In genomic region chr2:158556750-158557149, GRCm38 (mm10) we compare ENCODE assay signal across 13 mouse cellular contexts. TPM values are rescaled to one million over a fixed set of nuclear protein-coding genes. Genes with fewer than 3 reads are reported as not detected.
A peak's percentile ranks its signal among the peaks of the same experiment; 100 is the strongest.
DNase-seq lines count a peak whose midpoint lies in the region; ATAC-seq and TF ChIP-seq lines count a peak whose summit lies in the region.
"Had no signal": no experiment of that assay in that cellular context is flagged by ENCODE, and none has a peak within 500 bp of the region (broad histone marks: within the 10 kb centered on the region; RNA-seq: fewer than 3 reads in every experiment).

No protein-coding gene starts in this region.

- 6% methylated on average over 5 of the region's 5 CpGs for WGBS in midbrain, embryonic 11.5 days
- WGBS in midbrain, embryonic 10.5 days: 10% methylated on average over 5 of the region's 5 CpGs
- WGBS in forebrain, postnatal 0 days: 4% methylated on average over 5 of the region's 5 CpGs
- 0% methylated on average over 5 of the region's 5 CpGs for WGBS in neural tube, embryonic 14.5 days

- H3K27me3 ChIP-seq in midbrain, embryonic 11.5 days (ENCODE audit: control insufficient read depth, insufficient read depth, low read length): peaks cover 27% of the 10 kb centered on the region
- peaks cover 50% of the 10 kb centered on the region for H3K27me3 ChIP-seq in midbrain, embryonic 10.5 days (ENCODE audit: low read depth, poor library complexity, severe bottlenecking)
- no peaks in the 10 kb centered on the region; the same call in none of the 2 replicates for H3K27me3 ChIP-seq in forebrain, postnatal 0 days (ENCODE audit: insufficient read depth, low read length)
- no peaks in the 10 kb centered on the region for H3K27me3 ChIP-seq in neural tube, embryonic 14.5 days (ENCODE audit: control insufficient read depth, insufficient read depth, low read length)

- H3K9ac ChIP-seq in midbrain, embryonic 11.5 days (ENCODE audit: low read length): no peak overlapping the region
- H3K9ac ChIP-seq in forebrain, postnatal 0 days: peak overlapping the region; percentile 40; the same call in 1 of the 2 replicates
- no peak overlapping the region for H3K9ac ChIP-seq in neural tube, embryonic 14.5 days (replicated peaks; ENCODE audit: low read depth, low read length)
- H3K9ac ChIP-seq: stomach, embryonic 15.5 days had no signal

- ATAC-seq in midbrain, embryonic 11.5 days (ENCODE audit: low FRiP score): peak; percentile 31
- peak; percentile 82 for ATAC-seq in forebrain, postnatal 0 days
- ATAC-seq in neural tube, embryonic 14.5 days (ENCODE audit: low read depth): peak; percentile 19; the same call in 1 of the 2 replicates
- ATAC-seq in monocyte, adult 5-6 weeks (replicated peaks; ENCODE audit: insufficient number of reproducible peaks, low FRiP score, low TSS enrichment, poor library complexity, severe bottlenecking): no peak
- ATAC-seq: Patski had no signal

- H3K36me3 ChIP-seq in midbrain, embryonic 11.5 days (ENCODE audit: control insufficient read depth, insufficient read depth, low read length): no peaks in the 10 kb centered on the region
- no peaks in the 10 kb centered on the region for H3K36me3 ChIP-seq in midbrain, embryonic 10.5 days
- no peaks in the 10 kb centered on the region for H3K36me3 ChIP-seq in forebrain, postnatal 0 days (ENCODE audit: insufficient read depth)
- H3K36me3 ChIP-seq in neural tube, embryonic 14.5 days (ENCODE audit: control insufficient read depth, insufficient read depth, low read length): no peaks in the 10 kb centered on the region
- H3K36me3 ChIP-seq: stomach, embryonic 15.5 days had no signal

- H3K27ac ChIP-seq in midbrain, embryonic 11.5 days (ENCODE audit: low read depth, low read length): no peak overlapping the region
- no peak overlapping the region for H3K27ac ChIP-seq in midbrain, embryonic 10.5 days (replicated peaks)
- H3K27ac ChIP-seq in forebrain, postnatal 0 days (ENCODE audit: low read depth, low read length): peak overlapping the region; percentile 80
- H3K27ac ChIP-seq in neural tube, embryonic 14.5 days (ENCODE audit: low read depth, low read length): peak overlapping the region; percentile 44
- H3K27ac ChIP-seq: stomach, embryonic 15.5 days had no signal

- H3K4me3 ChIP-seq in midbrain, embryonic 11.5 days (ENCODE audit: low read depth, low read length): no peak overlapping the region
- no peak overlapping the region for H3K4me3 ChIP-seq in midbrain, embryonic 10.5 days
- no peak overlapping the region for H3K4me3 ChIP-seq in forebrain, postnatal 0 days (ENCODE audit: low read depth, low read length)
- H3K4me3 ChIP-seq in neural tube, embryonic 14.5 days (ENCODE audit: low read depth, low read length): no peak overlapping the region
- H3K4me3 ChIP-seq: stomach, embryonic 15.5 days had no signal

- H3K4me2 ChIP-seq in midbrain, embryonic 11.5 days: no peak overlapping the region
- peak overlapping the region; percentile 60 for H3K4me2 ChIP-seq in forebrain, postnatal 0 days (ENCODE audit: low read depth)
- H3K4me2 ChIP-seq in neural tube, embryonic 14.5 days (ENCODE audit: low read depth, low read length): no peak overlapping the region

- H3K9me3 ChIP-seq in midbrain, embryonic 11.5 days (ENCODE audit: control insufficient read depth, low read length): no peaks in the 10 kb centered on the region
- H3K9me3 ChIP-seq in midbrain, embryonic 10.5 days (replicated peaks): no peaks in the 10 kb centered on the region
- no peaks in the 10 kb centered on the region for H3K9me3 ChIP-seq in forebrain, postnatal 0 days (ENCODE audit: low read length)
- H3K9me3 ChIP-seq in neural tube, embryonic 14.5 days (ENCODE audit: control insufficient read depth, low read length): no peaks in the 10 kb centered on the region
- H3K9me3 ChIP-seq: stomach, embryonic 15.5 days had no signal

- no peak for TF ChIP-seq CTCF in forebrain, postnatal 0 days (IDR thresholded peaks at IDR 0.05; ENCODE audit: low read depth)

- H3K4me1 ChIP-seq in midbrain, embryonic 11.5 days (ENCODE audit: control insufficient read depth, insufficient read depth, low read length): peaks cover 13% of the 10 kb centered on the region
- H3K4me1 ChIP-seq in midbrain, embryonic 10.5 days: peaks cover 43% of the 10 kb centered on the region
- peaks cover 8% of the 10 kb centered on the region for H3K4me1 ChIP-seq in forebrain, postnatal 0 days (ENCODE audit: insufficient read depth)
- peaks cover 25% of the 10 kb centered on the region for H3K4me1 ChIP-seq in neural tube, embryonic 14.5 days (ENCODE audit: control insufficient read depth, insufficient read depth, low read length)

- DNase-seq in midbrain, embryonic 11.5 days (ENCODE audit: low spot score, missing footprints): peak; percentile 86
- DNase-seq in midbrain, embryonic 10.5 days (ENCODE audit: low spot score): no peak
- peak; percentile 76 for DNase-seq in brain, embryonic 18.5 days (ENCODE audit: low read depth, low spot score)
- DNase-seq in forebrain, postnatal 0 days: peak; percentile 87
- no peak for DNase-seq in urinary bladder, postnatal 25 days (ENCODE audit: low spot score)

RNA-seq across cellular contexts. Expression of gene Arhgap40, which starts 44.2 kb away (rescaled TPM):
- polyA plus RNA-seq in midbrain, embryonic 11.5 days (2014; fragmentation: Nextera tagmentation; extraction: Ambion mirVana): 0.30 and 0.40 TPM in 2 replicates
- polyA plus RNA-seq in midbrain, embryonic 10.5 days (2016; fragmentation: Nextera tagmentation; extraction: Ambion mirVana): 0.21 and 0.35 TPM in 2 replicates
- total RNA-seq in forebrain, postnatal 0 days (2014; rRNA removed): 0.14 and 0.46 TPM in 2 replicates
- polyA plus RNA-seq in forebrain, postnatal 0 days (2015; fragmentation: Nextera tagmentation; extraction: Ambion mirVana): 0.41 and 0.58 TPM in 2 replicates
- polyA plus RNA-seq in neural tube, embryonic 14.5 days (2014; fragmentation: Nextera tagmentation; extraction: Ambion mirVana): 0.91 and 1.4 TPM in 2 replicates
- not detected in 3 replicates for total RNA-seq in monocyte, adult 5-6 weeks (2017)
- total RNA-seq: adrenal gland, postnatal 10 days; heart, adult 18-20 months; left cerebral cortex, adult 18-20 months had no signal

RNA-seq across cellular contexts. Expression of gene Slc32a1, which starts 53.8 kb away (rescaled TPM):
- polyA plus RNA-seq in midbrain, embryonic 11.5 days (2014; fragmentation: Nextera tagmentation; extraction: Ambion mirVana): 1.9 and 2.3 TPM in 2 replicates
- 0.25 and 0.68 TPM in 2 replicates for polyA plus RNA-seq in midbrain, embryonic 10.5 days (2016; fragmentation: Nextera tagmentation; extraction: Ambion mirVana)
- 23.5 and 37.4 TPM in 2 replicates for total RNA-seq in forebrain, postnatal 0 days (2014; rRNA removed)
- 7.4 and 10.8 TPM in 2 replicates for polyA plus RNA-seq in forebrain, postnatal 0 days (2015; fragmentation: Nextera tagmentation; extraction: Ambion mirVana)
- polyA plus RNA-seq in neural tube, embryonic 14.5 days (2014; fragmentation: Nextera tagmentation; extraction: Ambion mirVana): 9.2 and 10.7 TPM in 2 replicates
- not detected in 3 replicates for total RNA-seq in monocyte, adult 5-6 weeks (2017)
- total RNA-seq: adrenal gland, postnatal 10 days; heart, adult 18-20 months had no signal
- polyA plus RNA-seq: Patski; stomach, embryonic 15.5 days; urinary bladder, adult 2 months had no signal

RNA-seq across cellular contexts. Expression of gene Adig, which starts 54.3 kb away (rescaled TPM):
- polyA plus RNA-seq in midbrain, embryonic 11.5 days (2014; fragmentation: Nextera tagmentation; extraction: Ambion mirVana): not detected in 2 replicates
- not detected in 2 replicates for polyA plus RNA-seq in midbrain, embryonic 10.5 days (2016; fragmentation: Nextera tagmentation; extraction: Ambion mirVana)
- not detected in 2 replicates for total RNA-seq in forebrain, postnatal 0 days (2014; rRNA removed)
- polyA plus RNA-seq in forebrain, postnatal 0 days (2015; fragmentation: Nextera tagmentation; extraction: Ambion mirVana): not detected in 2 replicates
- polyA plus RNA-seq in neural tube, embryonic 14.5 days (2014; fragmentation: Nextera tagmentation; extraction: Ambion mirVana): not detected in 2 replicates
- not detected in 3 replicates for total RNA-seq in monocyte, adult 5-6 weeks (2017)
- total RNA-seq: left cerebral cortex, adult 18-20 months had no signal
- polyA plus RNA-seq: Patski had no signal

Comparison
In these comparisons a context has a peak if more than half of its experiments do, and no peak if none do; other contexts are left out.
1. DNase-seq: peak in midbrain, embryonic 11.5 days (single experiment), brain, embryonic 18.5 days (single experiment) and forebrain, postnatal 0 days (single experiment); none in midbrain, embryonic 10.5 days (single experiment) and urinary bladder, postnatal 25 days (single experiment).
2. H3K27ac ChIP-seq: peak in forebrain, postnatal 0 days (single experiment) and neural tube, embryonic 14.5 days (single experiment); none in midbrain, embryonic 11.5 days (single experiment) and midbrain, embryonic 10.5 days (single experiment).